Mouse (Mus musculus) common myeloid progenitor, adult 5-6 weeks (primary cell): Measurements from ENCODE around the gene Man1a2. TPM values are rescaled to one million over a fixed set of nuclear protein-coding genes. Genes with fewer than 3 reads are reported as not detected.

Experiments
- ATAC-seq: replicated peaks from 2 replicates; pipeline ENCODE4 v1.8.0; 2016; ENCODE audit warnings: low read depth, mild to moderate bottlenecking, moderate TSS enrichment, inconsistent platforms; ENCODE audit not compliant: poor library complexity, severe bottlenecking
- total RNA-seq: library from RNA; stranded (forward); fragments of 200-1000, 187-1606 nt; gene quantifications from 2 replicates; pipeline ENCODE4 v1.2.3, GENCODE M21; 2017

The Man1a2 gene
- total RNA-seq = 72.5 and 107 TPM in 2 replicates

DNA sequence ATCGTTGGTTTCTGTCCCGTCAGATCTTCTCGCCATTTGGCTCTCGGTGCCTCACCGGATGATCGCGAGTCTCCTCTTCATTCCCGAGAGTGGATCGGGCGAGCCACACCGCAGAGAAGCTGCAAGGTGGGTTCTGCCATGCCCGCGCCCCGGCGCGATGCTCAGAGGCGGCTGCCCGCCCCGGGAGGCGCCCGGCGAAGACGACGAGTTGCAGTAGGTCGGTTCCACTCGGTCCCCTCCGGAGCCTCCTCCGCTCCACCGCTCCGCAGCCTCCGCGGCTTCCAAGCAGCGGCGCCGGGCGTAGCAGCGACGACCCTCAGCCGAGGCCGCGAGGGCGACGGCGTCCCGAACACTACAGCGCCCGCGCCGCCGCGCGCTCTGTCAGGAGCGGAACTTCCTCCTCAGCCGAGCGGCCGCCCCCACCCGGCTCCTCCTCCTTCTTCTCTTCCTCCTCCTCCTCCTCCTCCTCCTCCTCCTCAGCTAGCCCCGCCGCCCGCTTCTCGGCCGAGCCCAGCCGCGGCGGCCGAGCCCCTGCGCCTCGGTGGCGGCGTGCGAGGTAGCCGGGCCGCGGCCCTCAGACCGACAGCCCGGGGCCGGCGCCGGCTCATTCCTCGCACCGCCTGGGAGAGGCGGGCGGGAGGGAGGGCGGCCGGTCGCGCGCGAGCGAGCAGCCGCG lies at the start of gene Man1a2:
TSS of gene Man1a2 (minus strand) at position 417 of the 676 bp plus-strand sequence.
- ATAC-seq = peak; percentile 79

DNA sequence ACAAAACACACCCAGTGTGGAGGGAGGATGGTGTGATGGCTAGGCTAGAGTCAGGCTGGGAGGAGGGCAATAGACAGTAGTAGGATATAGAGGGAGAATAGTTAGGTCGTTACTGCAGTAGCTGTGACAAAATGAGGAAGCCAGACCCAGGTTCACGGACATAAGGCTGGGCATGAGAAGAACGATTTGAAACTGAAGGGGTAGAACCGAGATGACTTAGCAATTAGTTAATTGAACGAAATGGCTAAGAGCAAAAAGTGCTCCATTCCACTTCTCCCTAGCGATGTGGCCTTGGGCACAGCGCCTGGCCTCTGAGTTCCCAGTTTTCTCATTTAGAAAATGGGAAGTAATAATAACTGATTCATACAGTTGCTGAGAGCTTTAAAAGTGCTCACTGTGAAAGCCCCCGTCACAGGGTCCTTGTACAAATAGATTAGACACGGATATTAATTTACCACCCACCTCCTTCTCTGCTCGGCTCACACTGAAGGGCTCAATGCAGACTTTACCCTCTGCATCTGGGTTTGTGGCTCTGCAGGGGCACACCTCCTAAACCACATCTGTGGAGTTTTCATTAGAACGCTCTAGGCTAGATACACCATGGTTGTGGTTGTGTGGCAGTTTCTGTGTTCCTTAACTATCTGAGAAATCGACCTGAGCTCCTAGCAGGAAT lies 49.3 kb upstream of the Man1a2 start:
- peak; percentile 77 for ATAC-seq

DNA sequence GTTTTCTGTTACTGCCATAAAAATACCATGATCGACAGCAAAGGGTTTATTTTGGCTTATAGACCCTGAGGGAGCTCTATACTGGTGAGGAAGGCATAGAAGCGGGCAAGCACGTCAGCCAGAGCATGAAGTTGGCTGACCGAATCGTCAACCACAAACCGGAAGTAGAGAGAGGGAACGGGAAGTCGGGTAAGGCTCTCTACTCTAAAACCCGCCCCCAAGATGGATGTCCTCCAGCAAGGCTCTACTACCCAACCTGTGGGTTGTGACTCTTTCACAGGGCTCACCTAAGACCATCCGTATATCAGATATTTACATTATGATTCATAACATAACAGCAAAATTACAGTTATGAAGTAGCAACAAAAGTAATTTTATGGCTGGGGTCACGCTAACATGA lies 46.6 kb upstream of the Man1a2 start:
- ATAC-seq = no peak

DNA sequence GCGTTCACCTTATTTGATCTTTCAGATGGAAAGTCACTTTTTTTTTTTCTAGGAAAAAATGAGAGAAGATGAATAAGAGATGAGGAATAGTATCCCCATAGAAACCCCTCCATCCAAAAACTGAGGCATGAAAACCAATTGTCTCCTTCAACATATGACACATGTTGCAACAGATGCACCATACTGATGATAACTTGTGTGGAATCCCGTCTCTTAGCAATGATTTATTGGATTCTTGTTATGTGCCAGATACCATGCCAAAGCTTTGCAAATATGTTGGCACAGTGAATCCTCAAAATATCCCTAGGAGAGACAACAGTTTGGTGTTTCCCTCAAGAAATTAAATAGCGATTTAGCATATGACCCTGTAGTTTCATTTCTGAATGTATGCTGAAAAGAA lies 46.0 kb upstream of the Man1a2 start:
- ATAC-seq = no peak

DNA sequence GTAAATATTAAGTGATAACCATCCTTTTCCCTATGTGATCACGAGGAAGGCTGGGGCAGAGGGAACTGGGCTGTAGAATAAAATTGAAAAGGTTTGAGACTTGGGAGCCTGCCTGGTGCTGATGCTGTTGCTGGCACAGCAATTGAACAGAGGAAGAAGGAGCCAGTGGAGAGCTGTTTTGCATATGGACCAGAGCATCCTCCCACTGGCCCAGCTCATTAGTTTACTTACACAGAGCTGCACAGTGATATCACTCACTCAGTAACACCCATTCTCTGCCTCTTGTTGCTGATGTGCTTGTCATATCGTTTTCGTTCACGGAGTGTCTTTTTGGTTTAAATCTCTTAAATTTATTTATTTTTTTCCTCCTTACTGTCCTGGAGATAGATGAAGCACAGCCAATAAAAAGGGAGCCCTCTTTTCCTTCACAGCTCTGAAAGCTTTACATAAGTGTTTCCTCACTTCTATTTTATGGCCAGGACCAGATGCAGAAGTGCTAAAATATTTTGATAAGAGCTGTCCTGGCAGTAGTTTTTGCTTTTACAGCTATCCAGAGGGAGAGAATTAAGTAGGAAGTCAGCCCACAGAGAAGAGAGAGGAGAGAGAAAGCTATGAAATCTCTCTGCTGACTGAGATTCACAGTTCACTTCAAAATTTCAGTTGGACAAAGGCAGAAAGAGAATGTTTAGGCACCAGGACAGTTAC lies 42.9 kb upstream of the Man1a2 start:
- ATAC-seq = no peak

DNA sequence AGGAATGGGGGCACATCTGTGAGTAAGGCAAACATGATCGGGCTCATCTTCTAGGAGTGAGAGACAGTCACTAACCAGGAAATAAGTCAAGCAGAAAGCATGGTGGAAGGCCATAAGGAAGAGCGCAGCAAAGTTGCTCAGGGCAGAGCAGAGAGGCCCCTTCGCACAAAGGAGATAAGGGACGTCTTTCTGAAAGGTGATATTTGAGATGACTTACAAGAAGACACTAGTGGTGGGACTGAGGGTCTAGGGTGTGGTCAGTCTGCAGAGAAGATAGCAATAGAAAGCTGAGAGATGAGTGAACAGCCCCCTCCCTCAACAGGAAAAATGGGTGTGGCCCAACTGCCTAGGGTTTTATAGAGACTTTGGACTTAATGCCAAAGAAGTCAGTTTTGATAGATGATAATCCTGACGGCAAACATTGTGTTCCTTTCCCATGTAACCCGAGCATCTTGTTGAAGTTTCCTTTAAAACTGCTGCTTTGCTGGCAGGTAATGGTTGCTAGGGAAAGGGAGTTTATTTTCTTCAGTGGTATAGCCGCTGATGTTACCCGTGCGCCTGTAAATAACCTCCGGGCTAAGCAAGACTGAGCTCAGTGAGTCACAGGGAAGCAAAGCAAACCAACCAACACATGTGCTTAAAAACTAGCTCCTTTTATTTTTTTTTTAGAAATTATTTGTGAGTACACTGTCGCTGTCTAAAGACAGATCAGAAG lies 40.8 kb upstream of the Man1a2 start:
- no peak for ATAC-seq

DNA sequence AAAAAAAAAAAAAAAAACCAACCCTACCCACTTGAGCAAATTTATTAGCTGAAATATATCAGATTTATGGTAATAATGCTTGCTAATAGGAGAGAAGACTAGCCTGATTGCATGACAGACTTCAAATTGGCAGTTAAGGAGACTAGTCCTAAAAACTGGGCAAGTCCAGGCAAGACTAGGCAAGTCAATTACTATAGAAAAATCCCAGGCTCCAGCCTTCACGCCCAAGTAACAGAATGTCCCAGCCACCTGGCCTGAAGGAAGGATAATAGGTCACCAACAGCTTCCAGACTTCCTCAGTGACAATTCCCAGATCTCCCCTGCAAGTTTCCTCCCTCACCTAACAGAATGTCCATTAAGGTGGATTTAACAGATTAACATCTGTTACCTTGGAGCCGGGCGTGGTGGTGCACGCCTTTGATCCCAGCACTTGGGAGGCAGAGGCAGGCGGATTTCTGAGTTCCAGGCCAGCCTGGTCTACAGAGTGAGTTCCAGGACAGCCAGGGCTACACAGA lies 35.5 kb upstream of the Man1a2 start:
- no peak for ATAC-seq

DNA sequence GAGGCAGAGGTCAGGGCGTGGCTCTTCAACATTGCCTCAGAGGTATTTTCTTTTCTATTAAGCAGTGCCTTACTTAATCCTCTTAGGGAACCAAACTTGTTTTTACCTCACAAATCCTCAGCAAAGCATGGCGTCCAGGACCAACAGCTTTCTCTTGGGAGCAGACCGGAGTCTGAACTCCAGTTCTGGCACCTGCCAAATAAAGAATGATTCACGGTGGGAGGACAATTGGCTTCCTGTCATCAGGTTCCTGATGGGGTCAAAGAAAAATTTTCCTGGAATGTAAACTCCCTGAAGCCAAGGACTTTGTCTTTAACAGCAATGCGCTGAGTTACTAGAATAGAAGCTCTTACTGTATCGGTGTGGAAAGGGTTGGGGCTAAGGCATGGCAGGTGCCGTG lies 30.9 kb upstream of the Man1a2 start:
- no peak for ATAC-seq

DNA sequence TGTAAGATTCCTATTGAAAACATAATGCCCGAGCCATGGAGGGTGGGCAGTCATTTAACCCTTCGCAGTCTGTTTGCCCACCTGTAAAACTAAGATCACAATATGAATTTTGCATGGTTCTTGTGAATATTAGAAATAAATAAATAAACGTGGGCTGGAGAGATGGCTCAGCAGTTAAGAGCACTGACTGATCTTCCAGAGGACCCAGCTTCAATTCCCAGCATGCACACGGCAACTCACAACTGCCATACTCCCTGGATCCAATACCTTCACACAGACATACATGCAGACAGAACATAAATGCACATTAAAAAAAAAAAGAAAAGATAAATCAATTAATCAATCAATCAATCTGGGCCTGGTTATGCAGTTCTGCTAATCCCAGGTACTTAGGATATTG lies 30.1 kb upstream of the Man1a2 start:
- ATAC-seq = no peak

DNA sequence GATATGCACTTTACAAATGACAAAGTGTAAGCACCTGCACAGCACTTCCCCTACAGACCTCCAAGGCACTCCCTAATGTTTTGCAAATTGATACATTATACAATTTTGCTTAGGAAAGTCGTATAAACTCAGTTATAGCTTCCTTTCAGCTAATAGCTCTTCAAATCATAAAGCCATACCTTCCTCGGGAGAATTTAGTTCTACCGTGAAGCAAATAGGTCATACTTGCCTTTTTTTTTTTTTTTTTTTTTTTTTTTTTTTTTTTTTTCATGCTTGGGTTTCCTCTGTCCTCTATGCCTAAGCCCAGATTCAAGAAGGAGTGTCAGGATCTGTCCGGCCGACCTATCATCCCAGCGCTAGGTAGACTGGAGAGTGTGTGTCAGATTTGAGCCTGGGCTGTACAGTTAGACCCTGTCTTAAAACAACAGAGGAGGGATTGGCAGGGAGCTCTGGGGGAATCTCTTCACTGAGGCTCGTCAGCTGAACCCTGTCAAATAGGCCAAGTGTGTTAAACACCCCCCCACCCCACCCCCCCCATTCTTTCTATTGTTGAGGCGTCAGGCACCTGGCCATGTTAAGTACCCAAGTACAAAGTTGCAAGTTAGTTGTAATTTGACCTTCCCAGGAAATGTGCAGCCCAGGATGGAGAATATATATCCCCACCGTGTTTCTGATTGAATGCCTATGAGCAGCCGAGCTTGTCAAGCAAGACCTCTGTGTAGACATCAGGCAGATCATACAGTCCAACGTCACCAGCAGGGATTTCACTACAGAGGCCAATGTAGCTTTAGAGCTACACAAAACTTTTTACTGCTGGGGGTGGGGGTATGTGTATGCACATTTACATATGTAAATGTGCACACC lies 28.1 kb upstream of the Man1a2 start:
- no peak for ATAC-seq

DNA sequence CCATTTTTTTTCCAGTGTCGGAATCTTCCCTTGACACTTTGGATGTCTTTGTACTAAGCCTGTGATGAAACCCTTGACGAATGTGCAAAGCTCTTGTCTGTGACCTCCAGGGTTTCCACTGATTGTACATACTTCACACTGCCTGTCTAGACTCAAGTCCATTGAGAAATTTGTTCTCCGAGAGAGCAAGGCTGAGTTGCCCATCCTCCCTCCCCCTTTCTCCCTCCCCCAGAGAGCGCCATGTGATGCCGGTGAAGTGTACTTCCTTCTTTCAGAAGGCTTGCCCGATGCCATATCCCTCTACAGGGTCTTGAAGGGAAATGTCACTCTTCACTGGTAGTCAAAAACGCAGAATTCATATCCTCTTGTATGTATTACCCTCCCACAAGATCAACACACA lies 26.8 kb upstream of the Man1a2 start:
- ATAC-seq = peak; percentile 97

DNA sequence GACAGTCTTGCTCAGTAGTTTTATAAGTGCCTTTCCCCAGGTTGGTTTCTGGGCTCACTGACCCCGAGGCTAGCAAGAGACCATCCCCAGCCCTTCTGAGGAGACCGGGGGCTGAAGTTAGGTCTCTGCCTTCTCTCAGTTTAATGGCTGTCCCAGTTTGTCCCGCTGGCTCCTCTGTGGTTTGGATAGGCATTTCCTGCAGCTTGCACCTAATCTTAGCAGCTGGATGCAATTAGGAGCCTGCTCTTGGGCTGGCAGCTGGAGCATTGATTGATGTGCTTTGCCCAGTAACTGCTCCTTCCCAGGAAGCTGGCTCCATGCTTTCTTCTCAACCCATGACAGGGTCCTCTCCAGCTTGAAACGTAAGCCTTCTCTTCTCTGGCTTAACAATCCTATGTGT lies 26.2 kb upstream of the Man1a2 start:
- ATAC-seq = no peak

DNA sequence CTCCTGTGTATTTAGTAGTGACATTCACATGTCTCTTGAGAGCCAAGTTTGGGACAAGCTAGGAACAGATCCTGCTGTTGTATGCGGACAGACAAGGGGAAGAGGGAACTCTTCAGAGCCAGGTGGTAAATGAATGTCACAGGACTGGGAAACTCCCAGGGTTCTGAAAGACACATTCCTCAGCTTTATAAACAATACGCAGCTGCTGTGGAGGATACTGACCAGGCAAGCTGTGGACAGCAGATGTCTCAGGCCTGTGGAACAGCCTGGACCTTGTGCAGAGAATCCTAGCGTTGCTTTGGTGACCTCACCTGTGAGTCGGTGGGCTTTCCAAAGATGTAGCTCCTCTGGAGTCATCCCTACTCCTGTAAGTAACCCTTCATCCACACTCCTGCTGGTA lies 21.8 kb upstream of the Man1a2 start:
- no peak for ATAC-seq

DNA sequence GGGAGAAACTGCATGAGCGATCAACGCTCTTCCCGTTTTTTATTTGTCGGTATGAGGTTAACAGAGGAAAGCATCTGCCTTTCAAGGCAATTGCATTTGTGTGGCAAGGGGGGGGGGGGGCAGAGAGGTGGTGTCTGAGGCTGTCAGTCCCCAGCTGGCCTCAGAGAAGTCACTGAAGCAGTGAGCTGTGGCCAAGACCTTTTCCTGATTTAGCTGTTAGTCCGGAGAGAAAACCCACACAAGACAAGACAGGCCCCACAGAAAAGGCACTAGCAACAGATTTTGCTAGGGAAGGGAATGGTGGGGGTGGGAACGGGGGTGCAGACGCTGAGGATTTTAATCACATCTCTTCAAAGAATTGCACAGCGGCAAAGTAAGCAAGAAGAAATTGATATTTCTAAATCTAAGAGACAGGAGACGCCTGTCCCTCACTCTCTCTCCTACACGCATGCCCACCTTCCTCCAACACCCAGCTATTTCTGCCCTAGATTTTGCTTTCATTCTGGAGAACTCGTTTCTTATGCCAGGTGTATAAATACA lies 19.9 kb upstream of the Man1a2 start:
- ATAC-seq = peak; percentile 53

DNA sequence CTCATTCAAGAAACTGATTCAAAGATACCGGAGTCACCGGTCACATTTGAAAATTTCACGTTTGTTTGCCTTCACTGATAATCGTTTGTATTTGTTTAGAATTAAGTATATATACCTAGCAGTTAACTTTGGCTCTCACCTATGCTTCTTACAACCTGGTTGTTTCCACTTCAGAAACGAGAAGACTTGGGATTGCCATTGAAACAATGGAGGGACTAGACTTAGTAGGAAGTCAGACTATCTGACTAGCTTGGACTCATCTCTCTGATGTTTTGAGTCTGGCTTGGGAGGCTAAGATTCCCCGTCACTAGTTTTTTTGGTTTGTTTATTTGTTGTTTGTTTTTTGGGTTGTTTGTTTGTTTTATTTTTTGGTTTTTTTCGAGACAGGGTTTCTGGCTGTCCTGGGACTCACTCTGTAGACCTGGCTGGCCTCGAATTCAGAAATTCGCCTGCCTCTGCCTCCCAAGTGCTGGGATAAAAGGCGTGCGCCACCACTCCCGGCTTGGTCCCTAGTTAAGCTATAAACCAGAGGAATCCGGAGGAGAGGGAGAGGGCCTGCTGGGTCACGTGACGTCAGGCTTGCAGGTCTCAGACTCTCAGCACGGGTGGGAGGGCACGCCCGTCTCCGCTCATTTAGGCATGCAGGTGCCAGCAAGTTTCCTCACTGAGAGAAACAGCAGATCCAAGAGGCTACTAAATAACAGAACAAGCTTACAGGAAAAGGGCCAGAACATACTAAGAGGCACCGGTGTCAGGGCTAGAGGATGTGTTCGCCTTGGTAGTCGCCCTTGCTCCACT lies 18.7 kb upstream of the Man1a2 start:
- no peak for ATAC-seq

DNA sequence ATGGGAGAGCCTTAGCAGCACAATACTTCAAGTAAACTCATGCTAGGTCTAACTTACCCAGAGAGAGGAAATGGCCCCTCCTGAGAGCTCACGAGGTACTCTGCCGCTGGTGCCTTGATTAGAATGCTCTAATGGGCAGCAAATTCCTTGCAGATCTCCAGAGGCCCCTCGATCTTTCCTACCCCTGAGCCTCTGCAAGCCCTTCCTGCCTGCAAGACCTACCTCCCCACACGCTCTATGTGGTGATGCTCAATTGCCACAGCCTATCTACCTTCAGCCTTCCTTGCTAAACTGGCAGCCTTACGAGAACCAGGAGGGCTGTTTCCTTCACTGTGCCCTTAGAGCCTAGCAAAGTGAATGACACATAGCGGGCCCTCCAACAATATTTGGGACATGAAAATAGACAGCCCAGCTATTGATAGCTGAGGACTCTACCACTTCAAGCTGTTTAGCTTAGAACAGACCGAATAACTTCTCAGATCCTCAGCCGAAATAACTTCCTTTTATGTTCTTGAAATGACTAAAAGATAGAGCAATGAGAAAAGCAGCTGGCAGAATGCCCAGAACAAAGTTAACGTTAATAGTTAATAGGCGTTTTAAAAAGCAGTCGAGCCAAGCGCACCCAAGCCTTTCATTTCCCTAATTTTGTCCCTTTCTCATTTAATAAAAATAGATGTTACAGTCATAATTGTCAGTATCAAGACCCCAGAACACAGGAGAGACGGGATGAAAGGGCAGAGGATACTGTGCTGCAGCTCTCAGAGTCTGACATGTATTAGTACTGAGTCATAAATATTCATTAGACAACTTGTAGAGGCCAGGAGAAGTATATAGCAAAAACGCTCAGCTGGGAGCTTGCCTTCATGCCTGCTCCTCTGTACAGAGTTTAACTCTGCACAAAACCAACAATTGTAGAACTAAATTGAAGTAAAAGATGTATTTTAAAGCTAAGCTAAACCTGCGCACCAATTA lies 17.9 kb upstream of the Man1a2 start:
- ATAC-seq = peak; percentile 55

DNA sequence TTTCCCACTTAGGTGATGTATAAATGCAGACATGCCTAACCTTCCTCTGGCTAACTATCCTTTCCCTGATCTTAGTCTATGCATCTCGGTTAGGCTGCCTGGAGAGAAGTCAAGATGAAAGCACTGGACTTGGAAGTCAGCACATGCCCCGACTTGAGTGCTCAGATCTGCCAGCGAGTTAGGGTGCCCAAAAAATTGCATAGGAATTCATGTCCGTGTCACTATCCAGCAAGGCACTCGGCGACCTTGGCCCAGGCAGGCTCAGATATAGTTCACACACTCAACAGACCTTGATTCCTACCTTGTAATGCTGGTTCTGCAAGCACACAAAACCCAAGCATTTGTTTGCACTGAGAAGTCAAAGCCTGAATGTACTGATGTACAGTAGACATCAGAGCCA lies 3.4 kb upstream of the Man1a2 start:
- ATAC-seq = no peak
